ENCODE assay signal across 9 mouse cellular contexts in genomic region chr6:87502831-87503286, GRCm38 (mm10). TPM values are rescaled to one million over a fixed set of nuclear protein-coding genes. Genes with fewer than 3 reads are reported as not detected.
DNase-seq lines count a peak whose midpoint lies in the region; ATAC-seq lines count a peak whose summit lies in the region.
"Had no signal": no experiment of that assay in that cellular context is flagged by ENCODE, and none has a peak within 500 bp of the region (broad histone marks: within the 10 kb centered on the region; RNA-seq: fewer than 3 reads in every experiment).

No protein-coding gene starts in this region.

- H3K4me3 ChIP-seq in hindbrain, embryonic 14.5 days (replicated peaks; ENCODE audit: low read length) = no peak overlapping the region
- H3K4me3 ChIP-seq: hindbrain, embryonic 15.5 days; limb, embryonic 15.5 days had no signal

- peak; percentile 91 for ATAC-seq in granulocyte monocyte progenitor cell, adult 5-6 weeks (replicated peaks; ENCODE audit: poor library complexity, severe bottlenecking)
- ATAC-seq in megakaryocyte-erythroid progenitor cell, adult 5-6 weeks (replicated peaks; ENCODE audit: low FRiP score, low TSS enrichment, poor library complexity, severe bottlenecking) = peak; percentile 40; the same call in 1 of the 2 replicates
- no peak for ATAC-seq in hindbrain, embryonic 14.5 days (ENCODE audit: low FRiP score)

- H3K4me2 ChIP-seq in hindbrain, embryonic 14.5 days (replicated peaks) = no peak overlapping the region
- H3K4me2 ChIP-seq: hindbrain, embryonic 15.5 days; limb, embryonic 15.5 days had no signal

- peak; percentile 70 for DNase-seq in right cerebral cortex, adult 18-20 months
- no peak for DNase-seq in right cerebral cortex, postnatal 4 days
- DNase-seq in thymus, postnatal 4 days = peak; percentile 35
- no peak for DNase-seq in hindbrain, embryonic 14.5 days (ENCODE audit: low spot score)
- DNase-seq in left cerebral cortex, postnatal 4 days = no peak

- no peaks in the 10 kb centered on the region for H3K36me3 ChIP-seq in hindbrain, embryonic 14.5 days (replicated peaks; ENCODE audit: control insufficient read depth, insufficient read depth)
- H3K36me3 ChIP-seq: hindbrain, embryonic 15.5 days; limb, embryonic 15.5 days had no signal

- intact Hi-C loops in left cerebral cortex, postnatal 4 days (cut with DNase I) = no loop called here

- H3K9me3 ChIP-seq in hindbrain, embryonic 14.5 days (ENCODE audit: control insufficient read depth, low read length) = no peaks in the 10 kb centered on the region
- H3K9me3 ChIP-seq: hindbrain, embryonic 15.5 days; limb, embryonic 15.5 days had no signal

- H3K27ac ChIP-seq in hindbrain, embryonic 14.5 days = no peak overlapping the region
- H3K27ac ChIP-seq: hindbrain, embryonic 15.5 days; limb, embryonic 15.5 days had no signal

- 73% methylated on average over 10 of the region's 10 CpGs for WGBS in hindbrain, embryonic 14.5 days

- no peaks in the 10 kb centered on the region for H3K4me1 ChIP-seq in hindbrain, embryonic 14.5 days (replicated peaks; ENCODE audit: control insufficient read depth, insufficient read depth, low read length)
- H3K4me1 ChIP-seq: hindbrain, embryonic 15.5 days; limb, embryonic 15.5 days had no signal

- H3K27me3 ChIP-seq in hindbrain, embryonic 14.5 days (ENCODE audit: control insufficient read depth, insufficient read depth, low read length) = no peaks in the 10 kb centered on the region
- H3K27me3 ChIP-seq: hindbrain, embryonic 15.5 days; limb, embryonic 15.5 days had no signal

- no peak overlapping the region for H3K9ac ChIP-seq in hindbrain, embryonic 14.5 days
- H3K9ac ChIP-seq: hindbrain, embryonic 15.5 days; limb, embryonic 15.5 days had no signal

RNA-seq across cellular contexts. Expression of gene Arhgap25, which starts 30.2 kb away (rescaled TPM):
- total RNA-seq in granulocyte monocyte progenitor cell, adult 5-6 weeks (2014; fragmentation: Nextera tagmentation) = 14.3 and 15.7 TPM in 2 replicates
- total RNA-seq in granulocyte monocyte progenitor cell, adult 5-6 weeks (2017) = 17.4 and 23.2 TPM in 2 replicates
- total RNA-seq in megakaryocyte-erythroid progenitor cell, adult 5-6 weeks (2014; fragmentation: Nextera tagmentation) = 4.4 and 6.9 TPM in 2 replicates
- 8.5 and 9.0 TPM in 2 replicates for total RNA-seq in megakaryocyte-erythroid progenitor cell, adult 5-6 weeks (2017)
- polyA plus RNA-seq in hindbrain, embryonic 14.5 days (2014; fragmentation: Nextera tagmentation; extraction: Ambion mirVana) = 2.8 and 3.2 TPM in 2 replicates
- total RNA-seq in left cerebral cortex, postnatal 4 days (2021) = 1 to 10 TPM; 2.4 to 3.7 TPM

Comparison
In these comparisons a context has a peak if more than half of its experiments do, and no peak if none do; other contexts are left out.
1. DNase-seq: peak in right cerebral cortex, adult 18-20 months (single experiment) and thymus, postnatal 4 days (single experiment); none in right cerebral cortex, postnatal 4 days (single experiment), hindbrain, embryonic 14.5 days (single experiment) and left cerebral cortex, postnatal 4 days (single experiment).